8 mouse cellular contexts compared by ENCODE assay signal in the genomic region with DNA sequence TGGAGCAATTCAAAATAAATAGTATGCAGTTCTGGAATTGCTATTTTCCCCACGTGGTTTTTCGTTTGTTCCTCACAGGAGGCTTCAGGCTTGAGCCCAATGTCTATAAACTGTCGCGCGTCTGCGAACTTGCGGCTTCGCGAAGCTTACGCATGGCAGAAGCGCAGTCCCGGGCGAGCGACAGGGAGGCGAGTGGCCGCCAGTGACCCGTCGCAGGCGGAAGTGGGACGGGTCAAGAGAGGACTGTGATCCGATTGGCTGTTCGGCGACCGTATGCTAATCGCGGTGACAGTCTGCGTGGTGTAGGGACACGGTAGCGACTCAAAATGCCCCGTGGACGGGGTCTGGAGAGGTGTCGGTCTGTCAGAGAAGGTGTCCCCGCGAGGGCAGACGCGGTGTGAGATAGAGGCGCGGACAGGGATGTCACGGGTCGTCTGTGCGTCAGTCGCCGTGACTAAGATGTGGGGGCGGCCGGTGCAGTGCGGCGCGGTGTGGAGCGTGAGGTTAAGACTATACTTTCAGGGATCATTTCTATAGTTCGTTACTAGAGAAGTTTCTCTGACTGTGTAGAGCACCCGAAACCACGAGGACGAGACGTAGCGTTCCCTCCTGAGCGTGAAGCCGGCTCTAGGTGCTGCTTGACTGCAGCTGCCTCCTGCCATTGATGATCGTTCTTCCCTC. TPM values are rescaled to one million over a fixed set of nuclear protein-coding genes. Genes with fewer than 3 reads are reported as not detected.
DNase-seq lines count a peak whose midpoint lies in the region; ATAC-seq and TF ChIP-seq lines count a peak whose summit lies in the region.
"Not testable (repeated sequence)": the region's sequence is repeated elsewhere in the genome, so short reads cannot be mapped to it uniquely, and the experiment has no call there.

No protein-coding gene starts in this region.

- CTCF ChIA-PET in Patski (lab: Charles Lee): not testable (repeated sequence)

- H3K4me3 ChIP-seq in hindbrain, embryonic 15.5 days: peak overlapping the region; percentile 29

- in situ Hi-C loops in Patski (cut with MboI; ENCODE audit: low pct_unique_long_range_greater_than_20kb): not testable (repeated sequence)

- H3K27ac ChIP-seq in hindbrain, embryonic 15.5 days (replicated peaks): peak overlapping the region; percentile 61

- peak overlapping the region; percentile 48 for H3K4me2 ChIP-seq in hindbrain, embryonic 15.5 days

- POLR2A ChIA-PET in Patski (lab: Charles Lee): interaction anchor here (0.6 kb wide), 1 partner anchor 32 kb away, joined by 3 read pairs; no protein-coding TSS in a partner anchor

- not testable (repeated sequence) for TF ChIP-seq CTCF in Patski (IDR thresholded peaks at IDR 0.05)

- not testable (repeated sequence) for H3K36me3 ChIP-seq in hindbrain, embryonic 15.5 days

- H3K27me3 ChIP-seq in Patski; hindbrain, embryonic 15.5 days: not testable (repeated sequence)

- peak overlapping the region; percentile 23; the same call in 1 of the 2 replicates for H3K9ac ChIP-seq in hindbrain, embryonic 15.5 days

- 1% methylated on average over 23 of the region's 58 CpGs for WGBS in hindbrain, embryonic 15.5 days

- H3K9me3 ChIP-seq in hindbrain, embryonic 15.5 days: not testable (repeated sequence)

- ATAC-seq in Patski: peak; percentile 99
- ATAC-seq in common myeloid progenitor, adult 5-6 weeks (replicated peaks; ENCODE audit: low read depth, poor library complexity, severe bottlenecking): peak; percentile 88
- ATAC-seq in hindbrain, embryonic 15.5 days (ENCODE audit: low FRiP score, low read depth): peak; percentile 100

- H3K4me1 ChIP-seq in hindbrain, embryonic 15.5 days (replicated peaks): not testable (repeated sequence)

- not testable (repeated sequence) for DNase-seq in Patski (ENCODE audit: low read depth, low spot score)
- peak; percentile 87 for DNase-seq in gastrocnemius, adult 18-20 months (ENCODE audit: low spot score)
- DNase-seq in left cerebral cortex, adult 11 months (ENCODE audit: low spot score): peak; percentile 66
- DNase-seq in lung, postnatal 36 days: peak; percentile 89
- peak; percentile 89 for DNase-seq in retina, postnatal 1 day
- peak; percentile 76 to 86 for DNase-seq in thymus, postnatal 36 days

RNA-seq across cellular contexts. Expression of a gene that starts 57.1 kb away (rescaled TPM):
- polyA plus RNA-seq in Patski (2021): 0.24 TPM
- 0.27 and 1.0 TPM in 2 replicates for total RNA-seq in common myeloid progenitor, adult 5-6 weeks (2017)
- under 1 TPM; 0.14 TPM for total RNA-seq in gastrocnemius, adult 18-20 months (2021)
- polyA plus RNA-seq in hindbrain, embryonic 15.5 days (2015; fragmentation: Nextera tagmentation; extraction: Ambion mirVana): 1.7 and 1.9 TPM in 2 replicates

RNA-seq across cellular contexts. Expression of a gene that starts 57.2 kb away (rescaled TPM):
- polyA plus RNA-seq in Patski (2021): 7.6 TPM
- total RNA-seq in common myeloid progenitor, adult 5-6 weeks (2017): 3.4 and 5.2 TPM in 2 replicates
- total RNA-seq in gastrocnemius, adult 18-20 months (2021): under 1 TPM; 0.17 to 0.18 TPM
- 4.7 and 4.9 TPM in 2 replicates for polyA plus RNA-seq in hindbrain, embryonic 15.5 days (2015; fragmentation: Nextera tagmentation; extraction: Ambion mirVana)
